Mouse (Mus musculus) thymus, adult 2 months (tissue): Measurements from ENCODE around the gene Thada.

Source experiments
- CTCF ChIP-seq: fragments of 200-500 bp; IDR thresholded peaks from 2 replicates; pipeline ENCODE4 v1.5.1; 2012; ENCODE audit warnings: mild to moderate bottlenecking, control low read depth, low read length, moderate library complexity, borderline replicate concordance; ENCODE audit not compliant: control insufficient read depth, poor library complexity, insufficient read depth; ENCODE audit errors: extremely low read depth
- POLR2A ChIP-seq: fragments of 200-500 bp; IDR thresholded peaks from 2 replicates; pipeline ENCODE4 v1.6.1; 2012; ENCODE audit warnings: mild to moderate bottlenecking, low read length, control low read depth, moderate library complexity; ENCODE audit not compliant: control insufficient read depth, poor library complexity, insufficient read depth; ENCODE audit errors: extremely low read depth

- TF ChIP-seq CTCF (no peak), POLR2A (no peak)
These were observed 97.6 kb downstream of the Thada start for GRCm38 (mm10) chr17:84368213-84369014.
